Mouse (Mus musculus): ENCODE measurements around the gene Ube2t.

DNA sequence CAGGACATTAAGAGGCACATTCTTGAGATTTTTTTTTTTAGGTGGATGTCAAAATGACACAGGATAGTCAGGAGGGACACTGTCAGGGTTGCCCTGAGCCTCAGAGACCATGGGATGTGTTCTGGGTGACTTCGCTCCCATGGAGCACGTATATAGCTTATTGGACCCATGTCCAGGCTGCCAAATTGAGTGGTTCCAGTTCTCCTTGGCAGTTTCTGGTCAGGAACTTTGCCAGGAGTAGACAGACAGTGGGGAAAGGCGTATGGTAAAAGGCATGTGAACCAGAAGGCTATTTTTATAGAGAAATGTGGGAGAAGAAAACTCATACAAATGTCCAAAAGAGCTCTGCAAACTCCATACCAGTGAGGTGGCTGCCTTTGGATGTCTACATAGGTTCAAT lies 47.5 kb downstream of the Ube2t start:
- TF ChIP-seq POLR2A (IDR thresholded peaks at IDR 0.05; ENCODE audit: borderline replicate concordance, insufficient read depth, low read length): no peak
- TF ChIP-seq CTCF (IDR thresholded peaks at IDR 0.05; ENCODE audit: borderline replicate concordance, insufficient read depth, low read depth, low read length): no peak

All from cerebellum, adult 2 months (tissue).